Mouse (Mus musculus): ENCODE data around the gene Atp6v0c. TPM values are rescaled to one million over a fixed set of nuclear protein-coding genes. Genes with fewer than 3 reads are reported as not detected.

Atp6v0c gene
- polyA plus RNA-seq, 1 experiment from 2014 or later: 564 TPM

GRCm38 (mm10) chr17:24209043-24209915 is 39.8 kb upstream of the Atp6v0c start, which contains the start of gene Ntn3:
Gene Ntn3 (minus strand): TSS chr17:24209531.
- Histone ChIP-seq H3K36me3 (ENCODE audit: control insufficient read depth, insufficient read depth, low read length) (no peaks in the 10 kb centered on the region), H3K9me3 (ENCODE audit: control insufficient read depth, low read length) (no peaks in the 10 kb centered on the region), H3K27ac (ENCODE audit: low read depth) (peak within 1 kb of the TSS; percentile 91), H3K4me3 (ENCODE audit: low read depth, low read length) (peak within 1 kb of the TSS; percentile 53), H3K9ac (ENCODE audit: low read length) (peak within 1 kb of the TSS; percentile 64), H3K4me2 (ENCODE audit: low read length) (peak within 1 kb of the TSS; percentile 65), H3K27me3 (replicated peaks; ENCODE audit: control insufficient read depth, insufficient read depth, low read length) (peaks cover 12% of the 10 kb centered on the region; the same call in 1 of the 2 replicates), H3K4me1 (replicated peaks; ENCODE audit: control insufficient read depth, insufficient read depth, low read length) (peaks cover 77% of the 10 kb centered on the region)
- DNase-seq (ENCODE audit: low spot score) (peak; percentile 87), ATAC-seq (replicated peaks; ENCODE audit: low FRiP score, low TSS enrichment, low read depth) (peak; percentile 50)
- under 1% methylated on average over 40 of the region's 43 CpGs for WGBS

- Histone ChIP-seq H3K4me2 (ENCODE audit: low read length) (peak overlapping the region; percentile 65), H3K4me1 (replicated peaks; ENCODE audit: control insufficient read depth, insufficient read depth, low read length) (peaks cover 84% of the 10 kb centered on the region), H3K36me3 (ENCODE audit: control insufficient read depth, insufficient read depth, low read length) (no peaks in the 10 kb centered on the region), H3K9me3 (ENCODE audit: control insufficient read depth, low read length) (no peaks in the 10 kb centered on the region), H3K27ac (ENCODE audit: low read depth) (peak overlapping the region; percentile 91), H3K9ac (ENCODE audit: low read length) (peak overlapping the region; percentile 64), H3K27me3 (replicated peaks; ENCODE audit: control insufficient read depth, insufficient read depth, low read length) (peaks cover 12% of the 10 kb centered on the region; the same call in 1 of the 2 replicates), H3K4me3 (ENCODE audit: low read depth, low read length) (peak overlapping the region; percentile 53)
- DNase-seq (ENCODE audit: low spot score): no peak
- 6% methylated on average over 29 of the region's 29 CpGs for WGBS
- no peak for ATAC-seq (replicated peaks; ENCODE audit: low FRiP score, low TSS enrichment, low read depth)
These were observed 39.1 kb upstream of the Atp6v0c start for GRCm38 (mm10) chr17:24208641-24209042.

GRCm38 (mm10) chr17:24207768-24208640 is 38.5 kb upstream of the Atp6v0c start:
- Histone ChIP-seq H3K27ac (ENCODE audit: low read depth) (peak overlapping the region; percentile 91), H3K9ac (ENCODE audit: low read length) (peak overlapping the region; percentile 64), H3K4me3 (ENCODE audit: low read depth, low read length) (peak overlapping the region; percentile 53), H3K36me3 (ENCODE audit: control insufficient read depth, insufficient read depth, low read length) (no peaks in the 10 kb centered on the region), H3K27me3 (replicated peaks; ENCODE audit: control insufficient read depth, insufficient read depth, low read length) (peaks cover 12% of the 10 kb centered on the region; the same call in 1 of the 2 replicates), H3K4me2 (ENCODE audit: low read length) (peak overlapping the region; percentile 65), H3K9me3 (ENCODE audit: control insufficient read depth, low read length) (no peaks in the 10 kb centered on the region), H3K4me1 (replicated peaks; ENCODE audit: control insufficient read depth, insufficient read depth, low read length) (peaks cover 84% of the 10 kb centered on the region)
- no peak for DNase-seq (ENCODE audit: low spot score)
- no peak for ATAC-seq (replicated peaks; ENCODE audit: low FRiP score, low TSS enrichment, low read depth)
- WGBS: 59% methylated on average over 34 of the region's 34 CpGs

- ATAC-seq (replicated peaks; ENCODE audit: low FRiP score, low TSS enrichment, low read depth) (no peak; the same call in 1 of the 2 replicates), DNase-seq (ENCODE audit: low spot score) (peak; percentile 80)
- H3K4me1 ChIP-seq (replicated peaks; ENCODE audit: control insufficient read depth, insufficient read depth, low read length): peaks cover 73% of the 10 kb centered on the region
- peak overlapping the region; percentile 64 for H3K9ac ChIP-seq (ENCODE audit: low read length)
- H3K36me3 ChIP-seq (ENCODE audit: control insufficient read depth, insufficient read depth, low read length): no peaks in the 10 kb centered on the region
- H3K27me3 ChIP-seq (replicated peaks; ENCODE audit: control insufficient read depth, insufficient read depth, low read length): peaks cover 12% of the 10 kb centered on the region; the same call in 1 of the 2 replicates
- no peaks in the 10 kb centered on the region for H3K9me3 ChIP-seq (ENCODE audit: control insufficient read depth, low read length)
- WGBS: 6% methylated on average over 57 of the region's 62 CpGs
- no peak overlapping the region; the same call in 1 of the 2 replicates for H3K27ac ChIP-seq (ENCODE audit: low read depth)
- peak overlapping the region; percentile 53 for H3K4me3 ChIP-seq (ENCODE audit: low read depth, low read length)
- H3K4me2 ChIP-seq (ENCODE audit: low read length): peak overlapping the region; percentile 65
These were observed 37.2 kb upstream of the Atp6v0c start for GRCm38 (mm10) chr17:24206451-24207351.

GRCm38 (mm10) chr17:24205908-24206361 is 36.4 kb upstream of the Atp6v0c start:
- Histone ChIP-seq H3K4me3 (ENCODE audit: low read depth, low read length) (peak overlapping the region; percentile 61), H3K9me3 (ENCODE audit: control insufficient read depth, low read length) (no peaks in the 10 kb centered on the region), H3K4me1 (replicated peaks; ENCODE audit: control insufficient read depth, insufficient read depth, low read length) (peaks cover 65% of the 10 kb centered on the region), H3K4me2 (ENCODE audit: low read length) (peak overlapping the region; percentile 65), H3K27ac (ENCODE audit: low read depth) (peak overlapping the region; percentile 54; the same call in 1 of the 2 replicates), H3K36me3 (ENCODE audit: control insufficient read depth, insufficient read depth, low read length) (no peaks in the 10 kb centered on the region), H3K9ac (ENCODE audit: low read length) (peak overlapping the region; percentile 64), H3K27me3 (replicated peaks; ENCODE audit: control insufficient read depth, insufficient read depth, low read length) (peaks cover 12% of the 10 kb centered on the region; the same call in 1 of the 2 replicates)
- WGBS: 13% methylated on average over 15 of the region's 15 CpGs
- DNase-seq (ENCODE audit: low spot score) (peak; percentile 84), ATAC-seq (replicated peaks; ENCODE audit: low FRiP score, low TSS enrichment, low read depth) (peak; percentile 1; the same call in 1 of the 2 replicates)

- peaks cover 59% of the 10 kb centered on the region for H3K4me1 ChIP-seq (replicated peaks; ENCODE audit: control insufficient read depth, insufficient read depth, low read length)
- no peaks in the 10 kb centered on the region for H3K36me3 ChIP-seq (ENCODE audit: control insufficient read depth, insufficient read depth, low read length)
- peak within 1 kb of the TSS; percentile 61 for H3K4me3 ChIP-seq (ENCODE audit: low read depth, low read length)
- peak within 1 kb of the TSS; percentile 65 for H3K4me2 ChIP-seq (ENCODE audit: low read length)
- peak within 1 kb of the TSS; percentile 64 for H3K9ac ChIP-seq (ENCODE audit: low read length)
- H3K27ac ChIP-seq (ENCODE audit: low read depth): peak within 1 kb of the TSS; percentile 54; the same call in 1 of the 2 replicates
- ATAC-seq (replicated peaks; ENCODE audit: low FRiP score, low TSS enrichment, low read depth): peak; percentile 63
- peaks cover 12% of the 10 kb centered on the region; the same call in 1 of the 2 replicates for H3K27me3 ChIP-seq (replicated peaks; ENCODE audit: control insufficient read depth, insufficient read depth, low read length)
- peak; percentile 92 for DNase-seq (ENCODE audit: low spot score)
- no peaks in the 10 kb centered on the region for H3K9me3 ChIP-seq (ENCODE audit: control insufficient read depth, low read length)
- WGBS: under 1% methylated on average over 64 of the region's 65 CpGs
These were observed 35.9 kb upstream of the Atp6v0c start, which contains the start of gene Tbc1d24 for GRCm38 (mm10) chr17:24205284-24205888. Gene Tbc1d24 (minus strand): TSS chr17:24205562.

GRCm38 (mm10) chr17:24204846-24205245 is 35.3 kb upstream of the Atp6v0c start:
- Histone ChIP-seq H3K4me3 (ENCODE audit: low read depth, low read length) (peak overlapping the region; percentile 61), H3K27ac (ENCODE audit: low read depth) (no peak overlapping the region), H3K36me3 (ENCODE audit: control insufficient read depth, insufficient read depth, low read length) (no peaks in the 10 kb centered on the region), H3K27me3 (replicated peaks; ENCODE audit: control insufficient read depth, insufficient read depth, low read length) (peaks cover 12% of the 10 kb centered on the region; the same call in 1 of the 2 replicates), H3K9me3 (ENCODE audit: control insufficient read depth, low read length) (no peaks in the 10 kb centered on the region), H3K9ac (ENCODE audit: low read length) (peak overlapping the region; percentile 54), H3K4me1 (replicated peaks; ENCODE audit: control insufficient read depth, insufficient read depth, low read length) (peaks cover 54% of the 10 kb centered on the region), H3K4me2 (ENCODE audit: low read length) (peak overlapping the region; percentile 65)
- ATAC-seq (replicated peaks; ENCODE audit: low FRiP score, low TSS enrichment, low read depth) (no peak), DNase-seq (ENCODE audit: low spot score) (no peak)
- 5% methylated on average over 7 of the region's 7 CpGs for WGBS

Measured in intestine, embryonic 14.5 days (tissue).